Mouse (Mus musculus) myocyte (in vitro differentiated cells): Measurements from ENCODE around the gene Adcy7.

ENCODE experiments used
- CEBPB ChIP-seq: IDR thresholded peaks from 2 replicates; pipeline ENCODE4 v1.6.1; 2011; ENCODE audit warnings: mild to moderate bottlenecking, moderate library complexity; ENCODE audit not compliant: poor library complexity, insufficient read depth, severe bottlenecking
- MAX ChIP-seq: IDR thresholded peaks from one replicate; pipeline ENCODE4 v1.6.1; 2011; ENCODE audit warnings: low read depth, mild to moderate bottlenecking, control low read depth
- MYOD1 ChIP-seq, 3 experiments: IDR thresholded peaks; one replicate each; pipeline ENCODE4 v1.6.1; 2011; ENCODE audit warnings: control low read depth in 2 of 3, low read depth in 2 of 3, mild to moderate bottlenecking in 2 of 3, moderate library complexity in 1 of 3; ENCODE audit not compliant: insufficient read length in 2 of 3, control insufficient read depth in 1 of 3
- POLR2A ChIP-seq: IDR thresholded peaks from one replicate; pipeline ENCODE4 v1.6.1; 2011; ENCODE audit warnings: low read depth, mild to moderate bottlenecking, control low read depth, moderate library complexity; ENCODE audit not compliant: insufficient read length
- POLR2AphosphoS2 ChIP-seq: IDR thresholded peaks from one replicate; pipeline ENCODE4 v1.6.1; 2011; ENCODE audit warnings: low read depth, control low read depth; ENCODE audit not compliant: insufficient read length
- REST ChIP-seq: IDR thresholded peaks from one replicate; pipeline ENCODE4 v1.6.1; 2011; ENCODE audit warnings: mild to moderate bottlenecking, control low read depth, moderate library complexity; ENCODE audit not compliant: insufficient read depth, insufficient read length
- USF1 ChIP-seq: IDR thresholded peaks from one replicate; pipeline ENCODE4 v1.6.1; 2011; ENCODE audit warnings: low read depth, mild to moderate bottlenecking, control low read depth, moderate library complexity

DNA sequence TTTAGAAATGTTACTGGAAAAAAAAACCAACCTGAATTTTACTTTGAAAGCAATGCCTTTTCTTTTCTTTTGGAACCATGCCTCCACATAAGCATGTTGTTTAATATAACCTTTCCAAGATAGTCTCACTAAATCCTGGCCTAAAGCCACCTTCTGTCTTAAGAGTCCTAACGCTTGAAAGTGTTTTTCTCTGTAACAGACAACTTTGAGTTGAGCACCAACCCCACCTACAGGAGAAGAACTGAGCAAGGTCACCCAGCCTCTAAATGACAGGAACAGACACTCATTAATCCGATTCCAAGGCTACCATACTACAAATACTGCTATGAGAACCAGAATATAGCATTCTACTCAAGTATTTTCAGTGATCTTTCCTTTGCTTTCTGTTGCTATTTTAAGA lies 76.8 kb downstream of the Adcy7 start:
- TF ChIP-seq REST (no peak), POLR2AphosphoS2 (no peak), USF1 (no peak), POLR2A (no peak), CEBPB (no peak), MAX (no peak), MYOD1 (IDR thresholded peaks at IDR 0.05; ENCODE audit: control insufficient read depth in 1 of 3, insufficient read length in 2 of 3, low read depth in 2 of 3) (no peak)
